Mouse (Mus musculus) Muller cell, postnatal 12 days (primary cell): ENCODE measurements around the gene Cpne2.
A peak's percentile ranks its signal among the peaks of the same experiment; 100 is the strongest.

Experiments used
- DNase-seq: peaks from one replicate; pipeline ENCODE4 v3.0.0-alpha.2; 2015; ENCODE audit errors: inconsistent ontology term

The Cpne2 gene

GRCm38 (mm10) chr8:94535631-94536030 lies 2.8 kb downstream of the Cpne2 start:
- DNase-seq = peak; percentile 22

GRCm38 (mm10) chr8:94537456-94537855 lies 4.7 kb downstream of the Cpne2 start:
- DNase-seq = peak; percentile 40

DNA sequence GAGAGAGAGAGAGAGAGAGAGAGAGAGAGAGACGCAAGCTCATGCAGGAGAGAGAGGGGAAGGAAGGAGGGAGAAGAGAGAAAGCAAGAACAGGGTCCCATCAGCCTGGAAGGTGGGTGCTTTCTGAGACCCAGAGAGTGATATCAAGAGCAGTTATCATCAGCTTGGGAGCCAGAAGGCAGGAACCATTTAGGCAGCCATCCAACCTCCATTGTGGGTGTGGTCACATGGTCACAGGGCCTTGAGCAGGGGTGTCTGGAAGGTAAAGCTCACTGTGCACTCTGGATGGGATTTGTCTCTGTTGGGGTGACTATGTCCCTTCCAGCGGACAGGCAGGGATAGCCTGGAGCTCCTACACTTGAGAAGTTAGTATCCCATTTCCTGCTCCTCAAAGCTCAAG lies 7.2 kb downstream of the Cpne2 start:
- no peak for DNase-seq

- DNase-seq = no peak
These were observed 8.4 kb downstream of the Cpne2 start for GRCm38 (mm10) chr8:94540889-94541795.

- DNase-seq = no peak
These were observed 11.2 kb downstream of the Cpne2 start for GRCm38 (mm10) chr8:94543981-94544380.

DNA sequence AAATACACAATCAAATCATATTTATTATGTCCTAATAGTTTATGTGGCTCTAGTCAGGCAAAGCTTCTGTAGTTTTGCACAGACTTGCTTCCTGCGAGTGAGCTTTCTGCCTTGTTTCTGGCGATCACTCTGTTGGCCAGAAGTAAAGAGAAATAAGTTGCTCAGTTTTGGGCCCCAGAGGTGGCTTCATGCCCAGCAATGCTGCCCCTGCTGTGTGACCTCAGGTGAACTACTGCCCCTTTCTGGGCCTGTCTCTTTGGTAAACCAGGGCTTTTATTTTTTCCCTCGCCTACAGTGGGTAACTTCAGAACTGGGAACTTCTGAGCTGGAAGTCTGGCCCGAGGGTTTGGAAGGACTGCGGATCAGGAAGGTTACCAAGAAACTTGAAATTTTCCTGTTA lies 16.3 kb downstream of the Cpne2 start:
- DNase-seq = peak; percentile 65

GRCm38 (mm10) chr8:94549482-94549881 lies 16.7 kb downstream of the Cpne2 start:
- no peak for DNase-seq

DNA sequence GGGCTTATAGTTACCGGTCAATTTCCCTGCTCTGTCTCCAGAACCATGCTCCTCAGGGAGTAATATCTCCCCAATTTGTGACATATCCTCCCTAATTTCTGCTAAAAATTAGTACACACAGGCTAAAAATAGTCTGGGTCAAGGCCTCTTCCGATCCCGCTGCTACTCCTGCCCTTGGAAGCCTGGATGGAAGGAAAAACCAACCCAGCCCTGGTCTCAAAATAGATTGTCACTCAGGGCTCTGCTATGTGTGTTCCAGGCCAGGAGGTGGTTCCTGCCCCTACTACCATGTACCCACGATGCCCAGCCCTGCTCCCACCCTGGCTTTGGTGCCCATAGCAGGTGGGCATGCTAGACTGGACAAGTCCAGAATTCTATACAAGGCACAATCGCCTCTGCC lies 17.2 kb downstream of the Cpne2 start:
- no peak for DNase-seq

DNA sequence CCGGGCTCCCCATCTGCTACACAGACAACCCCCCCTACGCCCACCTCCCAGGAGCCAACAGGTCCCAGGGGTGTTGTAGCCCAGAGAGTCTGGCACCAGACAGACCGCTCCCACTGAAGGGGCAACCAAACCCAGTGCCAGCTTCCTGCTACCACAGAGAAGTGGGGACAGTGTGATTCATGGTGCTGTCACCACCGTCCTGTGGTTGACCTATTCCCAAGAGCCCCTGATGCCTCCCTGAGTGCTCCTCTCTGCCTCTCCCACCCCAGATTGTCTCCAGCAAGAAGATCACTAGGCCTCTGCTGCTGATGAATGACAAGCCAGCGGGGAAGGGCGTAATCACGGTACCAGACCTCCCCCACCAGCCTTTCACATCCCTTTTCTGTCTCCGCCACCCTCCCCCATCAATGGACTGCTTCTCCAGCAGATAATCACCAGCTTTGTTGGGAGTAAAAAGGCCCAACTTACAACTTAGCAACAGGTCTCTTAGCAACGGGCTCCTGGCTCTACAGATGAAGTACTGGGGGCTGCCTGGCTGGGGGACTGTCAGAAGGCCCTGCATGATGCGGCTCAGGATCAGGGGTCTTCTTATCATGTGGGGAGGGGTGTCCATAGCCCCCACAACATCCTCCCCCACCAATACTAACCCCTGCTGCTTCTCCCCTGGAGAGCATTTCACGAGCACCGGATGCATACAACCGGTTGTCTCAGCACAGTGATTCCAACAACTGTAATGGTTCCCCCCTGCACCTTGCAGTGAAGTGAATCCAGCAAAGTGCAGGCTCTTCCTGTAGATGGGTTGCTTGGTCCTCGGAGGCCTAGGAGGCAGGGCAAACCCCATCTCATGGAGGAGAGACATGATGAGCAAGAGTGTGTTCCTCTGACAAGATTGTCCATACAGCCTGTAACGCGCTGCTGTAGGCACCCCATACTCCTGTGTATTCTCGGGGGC lies 19.0 kb downstream of the Cpne2 start:
- peak; percentile 58 for DNase-seq

- no peak for DNase-seq
These were observed 19.9 kb downstream of the Cpne2 start for GRCm38 (mm10) chr8:94552696-94553095.

DNA sequence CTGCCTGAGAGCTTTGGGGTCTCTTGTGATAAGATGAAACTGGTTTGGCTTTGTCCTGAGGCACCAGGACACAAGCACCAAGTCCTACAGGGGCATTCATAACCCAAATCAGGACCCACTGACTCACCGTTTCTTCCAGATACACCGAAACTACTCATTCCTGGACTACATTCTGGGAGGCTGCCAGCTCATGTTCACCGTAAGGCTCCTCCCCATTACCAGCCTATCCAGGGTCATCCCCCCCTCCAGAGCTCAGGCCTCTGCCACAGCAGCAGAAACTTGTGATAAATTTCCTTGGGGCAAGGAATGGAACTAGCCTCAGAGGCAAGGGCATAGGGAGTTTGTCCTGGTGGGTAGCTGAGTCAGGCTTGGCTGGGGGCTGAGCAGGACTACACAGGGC lies 24.5 kb downstream of the Cpne2 start:
- peak; percentile 55 for DNase-seq

GRCm38 (mm10) chr8:94561256-94561655 lies 28.5 kb downstream of the Cpne2 start:
- DNase-seq = no peak

DNA sequence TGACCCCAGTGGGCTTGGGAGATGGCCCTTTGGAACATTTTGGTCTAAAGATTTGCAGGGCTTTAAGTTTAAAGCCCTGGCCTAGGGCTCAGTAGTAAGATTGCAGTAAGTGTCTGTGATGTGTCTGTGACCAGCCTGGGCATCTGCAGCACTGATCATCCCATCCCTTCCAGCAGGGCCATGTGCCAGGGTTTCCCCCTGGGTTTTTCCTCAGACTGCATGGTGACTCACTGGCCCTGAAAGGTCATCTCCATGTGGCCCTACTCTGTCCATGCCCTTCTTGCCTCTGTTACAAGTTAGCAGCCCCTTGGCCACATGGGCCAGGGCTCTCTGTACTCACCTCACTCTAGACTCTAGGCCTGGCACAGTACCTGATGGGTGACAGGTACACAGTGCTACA lies 31.6 kb downstream of the Cpne2 start:
- DNase-seq = no peak

DNA sequence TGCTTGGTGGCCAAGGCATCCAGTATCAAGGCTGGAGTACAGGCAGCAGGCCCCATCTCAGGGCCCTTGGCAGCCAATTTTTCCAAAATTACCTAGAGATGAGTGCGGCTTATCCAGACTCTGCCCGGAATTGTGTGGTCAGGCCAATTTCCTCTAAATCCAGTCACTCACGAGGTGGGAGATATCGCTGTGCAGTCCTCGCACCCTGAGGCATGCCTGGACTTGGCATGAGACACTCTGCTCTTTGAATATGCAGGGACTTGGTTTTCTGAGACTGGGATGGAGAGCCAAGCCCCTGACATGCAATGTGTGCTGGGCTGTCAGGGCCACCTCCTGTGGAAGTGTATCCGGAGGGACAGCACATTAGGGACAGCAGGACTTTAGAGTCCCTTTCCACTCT lies 33.2 kb downstream of the Cpne2 start:
- no peak for DNase-seq

DNA sequence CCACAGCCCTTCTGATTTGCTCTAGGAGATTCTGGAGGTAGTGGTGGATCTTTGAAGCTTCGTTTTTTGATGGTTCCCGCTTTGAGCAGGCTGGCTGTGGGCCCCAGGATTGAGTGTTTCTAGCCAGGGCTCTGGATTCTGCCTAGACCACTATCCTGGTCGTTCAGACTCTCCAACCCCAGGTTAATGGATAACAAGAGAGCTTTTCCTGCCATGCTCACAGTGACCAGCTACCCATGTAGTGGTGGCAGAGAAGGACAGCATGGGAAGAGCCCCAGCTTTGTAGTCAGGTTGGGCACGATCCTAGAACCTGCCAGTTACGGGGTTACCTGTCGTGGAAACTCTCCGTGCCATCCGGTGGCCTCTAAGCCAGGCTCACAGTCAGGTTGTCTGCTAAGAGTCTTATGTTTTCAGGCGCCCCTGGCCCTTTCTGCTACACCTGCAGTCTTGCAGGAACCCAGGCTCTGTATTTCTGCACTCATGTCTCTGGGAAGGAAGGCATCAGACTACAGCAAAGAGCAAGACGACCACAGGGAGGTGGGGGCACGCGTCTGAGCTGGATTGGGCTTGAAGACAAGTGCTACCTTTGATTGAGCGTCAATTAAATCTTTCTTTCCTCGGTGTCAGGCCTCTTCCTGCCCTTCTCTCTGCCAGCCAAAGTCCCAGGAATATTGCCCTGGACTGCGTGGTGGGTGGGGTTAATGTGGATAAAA lies 33.8 kb downstream of the Cpne2 start:
- DNase-seq = no peak

DNA sequence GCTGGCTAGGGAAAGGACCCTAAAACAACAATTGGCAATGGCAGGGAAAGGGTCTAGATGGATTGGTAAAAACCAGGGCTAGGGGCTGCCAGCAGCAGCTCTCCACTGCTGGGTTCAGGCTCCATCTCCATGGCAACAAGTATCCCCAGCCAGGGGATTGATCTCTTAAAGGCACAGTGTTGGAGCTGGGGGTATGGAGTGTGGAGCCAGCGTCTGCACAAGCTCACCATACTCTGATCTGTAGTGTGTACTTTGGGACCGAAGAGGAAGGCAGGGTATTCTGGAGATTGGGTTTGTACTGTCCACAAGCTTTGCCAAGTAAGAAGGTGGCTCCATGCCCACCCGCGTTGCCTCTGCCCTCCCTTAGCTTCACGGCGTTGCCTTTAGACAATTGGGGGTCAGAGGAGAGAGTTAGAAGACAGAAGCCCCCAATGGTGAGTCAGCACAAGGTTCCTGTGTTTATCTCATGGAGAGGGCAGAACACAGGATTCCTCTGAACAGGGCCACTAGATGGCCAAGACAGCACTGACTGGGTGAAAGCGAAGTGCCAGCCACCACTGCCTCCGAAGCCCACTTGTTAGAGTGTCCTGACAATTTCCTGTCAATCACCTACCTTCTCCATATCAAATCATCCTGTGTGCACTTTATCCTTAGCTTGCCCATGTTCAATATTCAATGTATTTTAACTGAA lies 34.5 kb downstream of the Cpne2 start:
- no peak for DNase-seq

DNA sequence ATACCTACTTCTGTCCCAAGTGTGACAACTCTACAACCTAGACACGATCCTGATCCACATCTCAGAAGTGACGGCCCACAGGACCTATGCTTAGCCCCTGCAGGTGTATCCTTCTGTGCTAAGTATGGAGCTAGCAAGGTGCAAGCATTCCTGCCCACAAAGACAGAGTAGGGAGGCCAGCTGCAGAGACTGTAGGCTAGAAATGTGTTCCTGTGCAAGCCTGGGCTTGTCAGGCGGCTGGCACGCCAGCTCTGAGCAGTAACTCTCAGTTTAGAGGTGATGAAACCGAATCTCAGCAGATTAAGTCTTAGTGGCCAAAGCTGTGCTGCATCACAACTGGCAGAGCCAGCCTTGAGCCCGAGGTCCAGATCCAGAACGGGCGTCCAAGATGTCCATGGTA lies 35.3 kb downstream of the Cpne2 start:
- no peak for DNase-seq

GRCm38 (mm10) chr8:94569419-94569818 lies 36.6 kb downstream of the Cpne2 start:
- DNase-seq = no peak

GRCm38 (mm10) chr8:94571896-94572295 lies 39.1 kb downstream of the Cpne2 start:
- peak; percentile 78 for DNase-seq

DNA sequence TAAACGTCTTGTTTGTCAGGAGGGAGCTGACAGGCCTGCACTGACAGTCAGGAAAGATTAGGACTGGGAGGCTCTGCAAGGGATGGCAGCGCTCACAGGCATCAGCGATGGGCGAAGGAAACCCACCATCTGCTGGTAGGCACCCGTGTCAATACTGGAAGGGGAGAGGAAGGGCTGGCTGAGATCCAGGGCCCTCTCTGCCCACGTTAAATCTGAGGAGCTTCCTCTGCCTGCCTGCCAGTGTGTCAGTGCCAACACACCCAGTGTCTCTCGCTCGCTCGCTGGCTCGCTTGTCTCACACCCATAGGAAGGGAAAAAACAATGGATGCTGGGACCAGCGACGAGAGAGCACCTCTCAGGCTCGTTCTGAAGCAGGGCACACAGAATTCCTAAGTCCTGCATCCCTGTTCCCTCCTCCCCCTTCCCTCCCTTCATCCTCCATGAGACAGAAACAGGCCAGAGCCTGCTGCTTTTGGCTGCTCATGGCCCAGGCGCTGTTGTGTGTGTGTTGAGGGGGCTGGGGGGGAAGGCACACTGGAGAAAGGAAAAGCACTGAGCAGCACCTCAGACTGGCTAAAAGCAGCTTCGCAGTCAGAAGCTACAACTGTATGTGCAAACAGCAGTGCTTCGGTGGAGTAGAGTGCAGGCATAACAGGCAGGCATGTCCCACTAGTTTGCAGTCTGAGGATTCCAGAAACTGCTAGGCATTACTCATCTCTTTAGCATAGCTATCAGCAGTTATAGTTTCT lies 41.5 kb downstream of the Cpne2 start:
- no peak for DNase-seq

GRCm38 (mm10) chr8:94575148-94575547 lies 42.4 kb downstream of the Cpne2 start:
- DNase-seq = no peak
